Mouse (Mus musculus): Measurements from ENCODE around the gene Lrrc8e.

DNA sequence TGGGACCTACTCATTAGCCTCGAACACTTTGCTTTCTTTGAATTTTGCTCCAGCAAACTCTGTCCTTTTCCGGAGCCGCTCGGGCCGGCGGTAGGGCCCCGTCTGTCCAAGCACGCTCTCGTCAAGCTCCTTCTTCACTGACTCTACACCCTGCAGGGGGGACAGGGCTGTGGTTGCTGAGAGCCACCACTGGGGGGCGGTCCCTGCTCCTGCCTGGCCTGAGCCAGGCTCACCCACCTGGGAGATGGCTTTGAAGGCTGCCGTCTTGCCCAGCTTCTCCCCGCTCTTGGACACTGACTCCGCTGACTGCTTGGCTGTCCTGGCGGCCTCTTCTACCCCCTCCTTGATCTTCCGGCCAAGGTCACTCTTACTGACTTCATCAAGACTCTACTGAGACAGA lies 41.0 kb downstream of the Lrrc8e start:
- TF ChIP-seq CTCF (IDR thresholded peaks at IDR 0.05; ENCODE audit: control insufficient read depth, insufficient read depth, insufficient read length) (peak; percentile 23), USF1 (IDR thresholded peaks at IDR 0.05; ENCODE audit: low read depth) (no peak), MYOG (IDR thresholded peaks at IDR 0.05; ENCODE audit: control insufficient read depth, extremely low read depth, insufficient read length) (no peak), MYOD1 (IDR thresholded peaks at IDR 0.05; ENCODE audit: control insufficient read depth, insufficient read length, low read depth) (no peak), CEBPB (IDR thresholded peaks at IDR 0.05; ENCODE audit: low read depth) (no peak)

Data from C2C12 (cell line).